Mouse (Mus musculus) 3T3-L1 (cell line): ENCODE data around the gene Mcub.
A peak's percentile ranks its signal among the peaks of the same experiment; 100 is the strongest.

Source experiments
- DNase-seq: peaks from one replicate; pipeline ENCODE4 v3.0.0-alpha.2; 2015; ENCODE audit warnings: low read depth, low spot score

Gene Mcub

DNA sequence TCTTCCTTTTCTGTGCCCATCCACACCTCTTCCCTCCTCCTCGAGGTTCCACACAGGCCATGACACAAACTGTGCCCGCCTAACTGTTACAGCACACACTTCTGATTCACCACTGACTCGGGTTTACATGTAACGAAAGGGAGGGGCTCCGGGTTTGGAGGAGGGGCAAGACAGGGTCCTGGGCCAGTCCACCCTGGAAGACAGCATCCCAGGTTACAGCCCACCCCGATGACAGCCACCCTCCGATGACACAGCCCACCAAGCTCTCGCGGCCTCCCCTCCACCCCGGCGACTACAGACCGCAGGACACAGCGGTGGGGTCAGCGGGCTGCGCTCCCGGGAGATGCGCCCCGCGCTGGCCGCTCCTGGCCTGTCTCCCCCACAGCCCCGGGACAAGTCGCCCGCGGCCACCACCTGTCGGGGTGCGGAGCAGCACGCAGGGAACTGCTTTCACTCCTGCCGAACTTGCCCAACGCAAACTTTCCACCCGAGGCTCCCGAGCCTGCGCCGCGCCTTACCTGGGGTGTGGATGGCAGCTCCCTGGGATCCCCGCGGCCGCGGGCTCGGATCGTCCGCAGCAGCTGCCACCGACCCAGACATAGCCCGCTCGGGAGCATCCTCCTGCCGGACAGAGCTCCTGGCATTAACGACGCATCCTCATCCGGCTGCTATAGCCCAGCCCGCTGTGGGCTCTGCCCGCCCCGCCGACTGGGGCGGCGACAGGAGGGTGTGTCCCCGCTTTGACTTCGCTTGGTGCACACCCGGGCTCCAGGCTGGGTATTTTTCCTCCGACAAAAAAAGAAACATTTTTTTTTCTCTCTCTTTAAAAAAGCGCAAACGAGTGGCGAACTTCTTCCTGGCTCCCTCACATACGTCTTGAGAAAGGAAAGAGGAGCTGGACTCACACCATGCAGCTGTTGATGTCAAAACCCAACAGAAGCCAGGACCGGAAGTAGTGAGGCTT lies at the start of gene Mcub:
TSS of gene Mcub (minus strand) at position 775 of the 964 bp plus-strand sequence.
- peak; percentile 12 for DNase-seq

GRCm38 (mm10) chr3:130012943-130013342 lies 42.9 kb upstream of the Mcub start:
- peak; percentile 27 for DNase-seq

GRCm38 (mm10) chr3:130011236-130011635 lies 41.2 kb upstream of the Mcub start:
- no peak for DNase-seq

- DNase-seq, result no peak
Observed at GRCm38 (mm10) chr3:130006141-130006540, 36.1 kb upstream of the Mcub start.

DNA sequence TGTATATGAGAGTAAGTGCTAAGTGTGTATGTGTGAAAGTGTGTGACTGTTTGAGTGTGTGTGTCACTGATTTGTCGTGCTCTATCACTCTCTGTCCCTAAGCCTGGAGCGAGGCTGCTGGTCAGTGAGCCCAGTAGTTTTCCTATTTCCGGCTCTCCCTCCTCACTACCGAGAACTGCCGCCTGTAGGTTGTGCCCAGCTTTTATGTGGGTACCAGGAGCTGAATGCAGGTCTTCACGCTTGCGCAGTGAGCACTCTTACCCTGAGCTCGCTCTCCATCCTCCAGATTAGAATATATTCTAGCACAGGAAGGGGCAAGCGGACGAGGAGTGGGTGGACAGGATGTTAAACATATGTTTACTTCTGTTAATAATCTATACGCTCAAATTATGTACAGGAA lies 30.9 kb upstream of the Mcub start:
- DNase-seq, result no peak

DNA sequence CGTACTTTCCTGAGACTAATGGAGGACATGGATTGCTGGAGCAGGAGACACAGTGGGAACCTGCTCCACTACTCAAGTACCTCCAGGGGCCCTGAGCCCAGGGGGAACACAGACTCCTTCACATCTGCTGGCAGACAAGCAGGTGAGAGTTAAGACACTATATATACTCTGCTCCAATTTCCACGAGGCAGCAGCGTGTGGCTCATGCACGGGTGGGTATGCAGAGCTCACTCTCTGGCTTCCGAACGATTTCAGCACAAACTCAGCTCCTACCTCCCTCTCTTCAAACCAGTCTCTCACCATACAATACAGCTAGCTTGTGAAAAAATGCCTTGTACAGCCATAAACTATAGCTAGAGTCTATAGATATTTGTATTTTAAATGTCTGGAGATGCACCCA lies 28.5 kb upstream of the Mcub start:
- DNase-seq, result no peak

GRCm38 (mm10) chr3:129998001-129998400 lies 28.0 kb upstream of the Mcub start:
- peak; percentile 93 for DNase-seq

- peak; percentile 40 for DNase-seq
Observed at GRCm38 (mm10) chr3:129997324-129997723, 27.3 kb upstream of the Mcub start.

DNA sequence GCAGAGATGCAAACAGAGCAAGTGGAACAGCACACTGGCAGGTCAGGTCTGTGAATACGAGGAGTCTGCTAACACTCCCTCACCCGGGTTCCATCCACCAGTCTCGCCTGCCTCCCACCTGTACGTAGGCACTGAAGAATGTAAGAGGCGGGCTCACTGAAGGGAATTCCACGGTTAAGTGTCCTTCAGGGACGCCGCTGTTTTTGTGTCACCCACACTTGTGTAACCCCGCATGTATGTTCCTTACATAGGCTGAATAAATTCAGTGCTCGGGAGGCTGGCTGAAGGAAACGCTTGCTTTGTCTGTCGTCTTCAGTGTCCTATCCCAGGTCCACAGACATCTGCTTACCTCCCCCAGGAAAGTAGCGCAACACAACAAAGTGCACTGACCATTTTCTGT lies 17.3 kb upstream of the Mcub start:
- no peak for DNase-seq

- no peak for DNase-seq
Observed at GRCm38 (mm10) chr3:129985335-129985734, 15.3 kb upstream of the Mcub start.

DNA sequence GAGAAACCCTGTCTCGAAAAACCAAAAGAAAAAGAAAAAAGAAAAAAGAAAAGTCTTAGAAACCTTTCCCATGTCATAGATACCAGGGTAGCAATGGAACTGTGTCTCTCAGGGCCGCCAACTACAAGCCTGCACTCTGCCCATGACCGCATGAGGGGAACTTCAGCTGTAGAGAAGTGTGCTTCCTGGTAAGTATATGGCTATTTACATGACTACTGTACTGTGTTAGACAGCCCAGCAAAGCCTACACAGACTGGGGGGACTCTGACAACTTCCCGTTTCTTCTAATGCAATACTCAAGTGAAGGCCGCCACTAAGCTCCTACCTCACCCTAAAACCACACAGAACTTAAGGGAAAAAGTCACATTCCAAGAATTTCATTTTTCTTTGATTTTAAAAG lies 14.8 kb upstream of the Mcub start:
- no peak for DNase-seq

GRCm38 (mm10) chr3:129982271-129982670 lies 12.3 kb upstream of the Mcub start:
- DNase-seq, result no peak

GRCm38 (mm10) chr3:129981756-129982155 lies 11.8 kb upstream of the Mcub start:
- no peak for DNase-seq

DNA sequence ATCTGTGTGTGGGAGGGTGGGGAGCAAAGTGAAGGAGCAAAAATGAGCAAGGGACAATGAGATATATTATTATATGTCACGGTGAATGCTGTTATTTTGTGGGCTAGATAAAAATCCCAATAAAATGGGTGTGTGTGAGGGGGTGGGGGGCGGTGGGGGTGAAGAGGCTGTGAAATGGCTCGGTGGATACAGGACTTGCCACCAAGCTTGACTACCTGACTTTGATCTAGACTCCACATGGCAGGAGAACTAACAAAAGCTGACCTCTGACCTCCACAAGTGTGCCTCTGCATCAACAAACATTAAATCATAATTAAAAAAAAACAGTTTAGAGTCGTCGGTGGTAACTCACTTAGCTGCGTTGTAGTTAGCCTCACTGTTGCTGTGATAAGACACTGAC lies 9.5 kb upstream of the Mcub start:
- DNase-seq, result no peak

GRCm38 (mm10) chr3:129978716-129979115 lies 8.7 kb upstream of the Mcub start:
- no peak for DNase-seq

- DNase-seq, result no peak
Observed at GRCm38 (mm10) chr3:129976317-129976716, 6.3 kb upstream of the Mcub start.

DNA sequence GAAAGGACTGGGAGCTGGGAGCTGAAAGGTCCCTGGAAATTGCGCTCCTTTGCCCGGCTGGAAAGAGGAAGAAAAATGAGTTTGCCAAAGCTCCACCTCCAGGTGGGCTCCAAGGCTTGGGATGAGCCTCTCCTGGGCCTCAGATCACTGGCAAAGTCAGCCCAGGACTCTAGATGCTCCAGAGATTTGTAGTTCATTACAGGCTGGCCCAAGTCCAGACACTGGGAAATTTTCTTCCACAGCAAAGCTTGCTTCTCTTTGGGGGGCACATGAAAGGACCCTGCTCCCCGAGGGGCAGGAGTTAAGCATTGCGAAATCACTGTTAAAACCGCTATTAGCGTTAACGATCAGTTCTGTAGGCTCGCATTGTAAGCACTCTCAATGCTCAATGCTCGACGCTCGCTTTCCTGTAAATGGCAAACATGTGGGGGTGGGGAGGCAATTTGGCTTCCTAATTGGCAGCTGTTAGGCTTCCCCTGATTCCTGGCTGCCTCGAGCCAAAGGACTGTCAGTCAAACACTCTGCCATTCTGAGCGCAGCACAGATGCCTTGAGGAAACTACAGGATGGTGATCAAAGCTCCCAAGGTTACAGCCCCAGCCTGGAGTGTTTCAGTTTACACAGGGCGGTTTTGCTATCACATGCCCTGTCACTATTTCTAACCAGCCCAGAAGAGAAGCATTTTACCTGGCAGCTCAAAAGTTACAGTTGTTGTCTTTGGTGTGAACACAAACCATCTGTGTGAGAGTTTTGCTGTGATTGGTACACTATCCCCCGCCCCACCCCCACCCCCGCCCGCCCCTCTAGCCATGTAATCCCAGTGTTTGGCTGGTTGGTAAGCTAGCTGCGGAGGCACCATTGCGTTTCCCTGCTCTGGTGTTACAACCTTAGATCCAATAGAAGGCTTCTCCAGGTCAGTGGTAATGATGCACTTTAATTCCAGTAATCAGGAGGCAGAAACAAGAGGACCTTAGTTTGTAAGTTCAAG lies 816 bp upstream of the Mcub start:
- DNase-seq, result no peak

DNA sequence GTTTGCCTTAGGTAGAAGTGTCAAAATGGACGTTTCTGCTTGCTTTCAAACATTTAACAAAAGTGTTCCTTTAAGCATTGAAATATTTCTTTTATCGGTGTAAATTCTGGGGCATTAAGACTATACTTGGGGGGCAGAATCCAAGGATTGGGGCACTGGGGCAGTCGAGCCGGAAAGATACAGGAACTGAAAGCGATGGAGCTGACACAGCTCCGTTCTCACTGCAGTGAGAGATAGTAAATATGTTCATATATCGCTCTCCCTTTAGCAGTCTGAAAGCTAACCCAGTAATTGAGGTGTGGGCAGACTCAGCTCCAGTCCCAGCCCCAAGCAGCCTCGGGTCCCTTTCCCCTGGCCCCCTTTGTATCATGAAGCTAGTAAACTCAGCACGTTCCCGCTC lies 975 bp downstream of the Mcub start:
- no peak for DNase-seq

GRCm38 (mm10) chr3:129967874-129968273 lies 2.1 kb downstream of the Mcub start:
- no peak for DNase-seq

- no peak for DNase-seq
Observed at GRCm38 (mm10) chr3:129964681-129965080, 5.3 kb downstream of the Mcub start.

DNA sequence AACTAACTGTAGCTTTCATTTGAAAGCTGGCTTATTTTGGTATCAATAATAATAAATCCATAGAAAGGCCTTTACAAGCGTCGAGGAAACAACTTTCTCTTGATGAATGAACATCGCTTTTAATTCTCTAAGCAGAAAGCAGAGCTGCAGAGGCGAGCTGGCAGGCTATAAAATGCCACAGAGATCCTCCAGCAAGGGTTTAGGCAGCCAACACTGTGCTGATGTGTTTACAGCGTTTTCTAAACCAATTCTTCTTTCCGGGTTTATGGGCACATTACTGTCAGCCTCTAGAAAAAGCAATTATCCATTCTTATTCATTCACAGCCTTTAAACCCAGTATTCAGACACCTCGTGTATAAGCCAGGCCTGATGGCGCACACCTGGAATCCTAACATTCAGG lies 7.5 kb downstream of the Mcub start:
- no peak for DNase-seq

GRCm38 (mm10) chr3:129953296-129953695 lies 16.7 kb downstream of the Mcub start:
- DNase-seq, result no peak
